ENCODE assay signal across 14 mouse cellular contexts in genomic region chr5:129256136-129256535, GRCm38 (mm10).
DNase-seq lines count a peak whose midpoint lies in the region; ATAC-seq and TF ChIP-seq lines count a peak whose summit lies in the region.
"Had no signal": no experiment of that assay in that cellular context is flagged by ENCODE, and none has a peak within 500 bp of the region (broad histone marks: within the 10 kb centered on the region; RNA-seq: fewer than 3 reads in every experiment).

No protein-coding gene starts in this region.

- no peak overlapping the region for H3K9ac ChIP-seq in heart, postnatal 0 days (replicated peaks; ENCODE audit: low read depth, low read length)
- no peak overlapping the region for H3K9ac ChIP-seq in heart, embryonic 12.5 days
- H3K9ac ChIP-seq: heart, embryonic 15.5 days had no signal

- intact Hi-C loops in left cerebral cortex, adult 2 months (cut with DNase I) = no loop called here

- TF ChIP-seq EP300 in heart, postnatal 0 days (IDR thresholded peaks at IDR 0.05; ENCODE audit: low read depth) = no peak

- no peak for ATAC-seq in heart, postnatal 0 days (ENCODE audit: insufficient read depth, low read depth)
- no peak for ATAC-seq in heart, embryonic 12.5 days (ENCODE audit: insufficient number of reproducible peaks, low FRiP score)
- ATAC-seq in megakaryocyte progenitor cell, adult 5-6 weeks (replicated peaks; ENCODE audit: poor library complexity) = no peak
- ATAC-seq: Patski had no signal

- H3K4me2 ChIP-seq in heart, postnatal 0 days (ENCODE audit: low read depth, low read length) = no peak overlapping the region
- no peak overlapping the region for H3K4me2 ChIP-seq in heart, embryonic 12.5 days
- H3K4me2 ChIP-seq: heart, embryonic 15.5 days had no signal

- H3K27ac ChIP-seq in heart, postnatal 0 days (ENCODE audit: low read depth) = no peak overlapping the region
- no peak overlapping the region for H3K27ac ChIP-seq in heart, embryonic 12.5 days (ENCODE audit: poor library complexity, severe bottlenecking)
- no peak overlapping the region for H3K27ac ChIP-seq in left cerebral cortex, adult 2 months
- H3K27ac ChIP-seq: heart, embryonic 15.5 days had no signal

- H3K27me3 ChIP-seq in heart, postnatal 0 days (ENCODE audit: control insufficient read depth, insufficient read depth, low read length) = no peaks in the 10 kb centered on the region
- H3K27me3 ChIP-seq in heart, embryonic 12.5 days (replicated peaks) = no peaks in the 10 kb centered on the region
- H3K27me3 ChIP-seq: heart, embryonic 15.5 days; Patski had no signal

- WGBS in heart, postnatal 0 days = 66% methylated on average over 9 of the region's 9 CpGs
- WGBS in heart, embryonic 12.5 days = 77% methylated on average over 9 of the region's 9 CpGs

- no peak for DNase-seq in heart, postnatal 0 days (ENCODE audit: low spot score)
- no peak for DNase-seq in left cerebral cortex, adult 2 months (ENCODE audit: extremely low spot score in 1 of 2, low spot score in 2 of 2)
- no peak for DNase-seq in left cerebral cortex, adult 9 months (ENCODE audit: low spot score in 2 of 2)
- DNase-seq in MN1 (ENCODE audit: low spot score) = peak; percentile 40
- peak; percentile 81 for DNase-seq in cerebellum, adult 8-10 months
- no peak for DNase-seq in ovary, postnatal 10 days (ENCODE audit: low spot score)
- DNase-seq: adrenal gland, adult 8-10 months; lung, postnatal 10 days; right cerebral cortex, adult 18-20 months; thymus, postnatal 36 days had no signal

- no peaks in the 10 kb centered on the region for H3K4me1 ChIP-seq in heart, postnatal 0 days (ENCODE audit: control insufficient read depth, insufficient read depth)
- no peaks in the 10 kb centered on the region for H3K4me1 ChIP-seq in heart, embryonic 12.5 days (replicated peaks)
- H3K4me1 ChIP-seq: heart, embryonic 15.5 days had no signal

- H3K4me3 ChIP-seq in heart, postnatal 0 days (ENCODE audit: low read depth, low read length) = no peak overlapping the region
- H3K4me3 ChIP-seq in heart, embryonic 12.5 days = no peak overlapping the region
- H3K4me3 ChIP-seq in left cerebral cortex, adult 2 months = no peak overlapping the region
- H3K4me3 ChIP-seq: heart, embryonic 15.5 days had no signal

- no peaks in the 10 kb centered on the region for H3K9me3 ChIP-seq in heart, postnatal 0 days (replicated peaks; ENCODE audit: control insufficient read depth, low read length)
- H3K9me3 ChIP-seq in heart, embryonic 12.5 days (replicated peaks) = peaks cover 12% of the 10 kb centered on the region; the same call in 1 of the 2 replicates

- peak; percentile 19; the same call in 1 of the 2 replicates for TF ChIP-seq CTCF in heart, postnatal 0 days (IDR thresholded peaks at IDR 0.05; ENCODE audit: low read depth)
- TF ChIP-seq CTCF in left cerebral cortex, adult 2 months (IDR thresholded peaks at IDR 0.05) = peak; percentile 37

- no peaks in the 10 kb centered on the region for H3K36me3 ChIP-seq in heart, postnatal 0 days (replicated peaks; ENCODE audit: control insufficient read depth, insufficient read depth, low read length)
- no peaks in the 10 kb centered on the region for H3K36me3 ChIP-seq in heart, embryonic 12.5 days
- H3K36me3 ChIP-seq: heart, embryonic 15.5 days had no signal

Comparison
In these comparisons a context has a peak if more than half of its experiments do, and no peak if none do; other contexts are left out.
1. DNase-seq: peak in MN1 (single experiment) and cerebellum, adult 8-10 months (single experiment); none in heart, postnatal 0 days (single experiment), left cerebral cortex, adult 2 months (0 of 2), left cerebral cortex, adult 9 months (0 of 2) and ovary, postnatal 10 days (single experiment).